Mouse (Mus musculus) megakaryocyte, embryonic 14.5 days (primary cell): Measurements from ENCODE around the gene Hoxb6.

ENCODE experiments used
- FLI1 ChIP-seq: IDR thresholded peaks from 2 replicates; pipeline ENCODE4 v1.6.1; 2012; ENCODE audit warnings: low read length, inconsistent platforms, mixed read lengths
- GATA1 ChIP-seq: IDR thresholded peaks from 3 replicates; pipeline ENCODE4 v1.6.1; 2012; ENCODE audit warnings: mixed read lengths, low read length, inconsistent platforms, borderline replicate concordance

DNA sequence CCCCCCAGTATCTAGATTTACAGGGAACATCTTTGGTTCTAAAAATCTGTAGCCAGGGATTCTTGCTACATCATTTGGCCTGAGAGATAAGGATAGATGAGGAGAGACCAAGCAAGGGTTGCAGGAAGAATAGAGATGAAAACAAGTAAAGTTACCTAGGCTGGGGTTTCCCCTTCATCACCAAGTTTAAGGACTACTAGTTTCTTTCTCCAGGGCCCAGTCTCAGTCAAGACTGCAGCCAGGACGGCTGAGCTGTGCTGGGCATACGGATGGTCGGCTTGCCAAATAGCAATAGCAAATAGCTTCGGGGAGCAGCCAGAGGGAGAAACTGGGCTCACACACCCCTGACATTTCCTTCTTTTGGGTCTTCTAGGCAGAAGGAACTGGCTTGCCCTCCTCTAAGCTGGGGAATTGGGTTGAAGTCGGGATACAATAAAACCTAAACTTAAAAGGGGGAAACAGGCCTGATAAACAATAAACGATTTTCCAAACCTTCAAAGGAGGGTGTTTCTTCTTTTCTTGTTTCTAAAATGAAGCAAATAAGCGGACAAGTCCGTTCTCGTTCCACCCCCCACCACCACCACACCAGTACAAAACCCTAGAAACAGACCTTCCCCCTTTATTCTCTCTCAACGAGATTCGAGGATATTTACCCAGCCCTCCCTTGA is 5.8 kb downstream of the Hoxb6 start:
- TF ChIP-seq GATA1 (no peak), FLI1 (no peak)
